Mouse (Mus musculus) intestine, postnatal 0 days (tissue): ENCODE data around the gene Hoxa6. TPM values are rescaled to one million over a fixed set of nuclear protein-coding genes. Genes with fewer than 3 reads are reported as not detected.

Experiments
- ATAC-seq: fragments of 200-750 bp; cut with Nextera tagmentation; 2 replicates; pipeline ENCODE4 v1.8.0; 2017; ENCODE audit warnings: mild to moderate bottlenecking, moderate TSS enrichment, moderate library complexity
- H3K27ac ChIP-seq: fragments of 300-500 bp; sonication (generic); 2 replicates; pipeline ENCODE4 v1.5.1; 2014; ENCODE audit warnings: mild to moderate bottlenecking, low read depth, low read length, moderate library complexity
- H3K27me3 ChIP-seq: fragments of 300-500 bp; sonication (generic); replicated peaks from 2 replicates; pipeline ENCODE4 v1.6.1; 2014; ENCODE audit warnings: low read length, mixed read lengths; ENCODE audit not compliant: control insufficient read depth, insufficient read depth
- H3K36me3 ChIP-seq: fragments of 300-500 bp; sonication (generic); 2 replicates; pipeline ENCODE4 v1.6.1; 2014; ENCODE audit warnings: mild to moderate bottlenecking, moderate library complexity; ENCODE audit not compliant: control insufficient read depth, insufficient read depth
- H3K4me1 ChIP-seq: fragments of 300-500 bp; sonication (generic); replicated peaks from 2 replicates; pipeline ENCODE4 v1.6.1; 2014; ENCODE audit warnings: antibody characterized with exemption, low read length, mixed read lengths; ENCODE audit not compliant: control insufficient read depth, insufficient read depth
- H3K4me2 ChIP-seq: fragments of 300-500 bp; sonication (generic); replicated peaks from 2 replicates; pipeline ENCODE4 v1.6.1; 2014; ENCODE audit warnings: low read depth, mild to moderate bottlenecking, moderate library complexity
- H3K4me3 ChIP-seq: fragments of 300-500 bp; sonication (generic); 2 replicates; pipeline ENCODE4 v1.5.1; 2014; ENCODE audit warnings: low read depth, low read length
- H3K9ac ChIP-seq: fragments of 300-500 bp; sonication (generic); 2 replicates; pipeline ENCODE4 v1.6.1; 2014; ENCODE audit warnings: mild to moderate bottlenecking, low read depth, low read length
- H3K9me3 ChIP-seq: fragments of 300-500 bp; sonication (generic); 2 replicates; pipeline ENCODE4 v1.6.1; 2016; ENCODE audit warnings: mixed run types; ENCODE audit not compliant: control insufficient read depth
- CTCF ChIP-seq: sonication (generic); IDR thresholded peaks from 2 replicates; pipeline ENCODE4 v1.5.1; 2016; ENCODE audit warnings: low read depth, mild to moderate bottlenecking, control low read depth, antibody characterized with exemption, moderate library complexity
- WGBS: fragments of 180-500 bp; shearing (Covaris S2); extraction: QIAGEN DNeasy Blood & Tissue Kit; methylation state at CpG from one replicate; pipeline ENCODE4 v1.1.7; 2014; 5-methylcytosine and 5-hydroxymethylcytosine counted together
- microRNA counts: library from miRNA; unstranded; fragments of <30 nt; microRNA quantifications from one replicate; lab custom pipeline; 2016
- microRNA-seq: library from miRNA; unstranded; fragments of <30 nt; microRNA quantifications from one replicate; pipeline ENCODE4, GENCODE M21; 2016
- polyA plus RNA-seq: library from polyadenylated mRNA; unstranded; fragments of >200 nt; fragmentation: Nextera tagmentation; extraction: Ambion mirVana; gene quantifications from 2 replicates; pipeline ENCODE4 v1.2.1, GENCODE M21; 2015

Hoxa6 gene
- polyA plus RNA-seq, 1 experiment from 2014 or later, result 0.76 TPM

GRCm38 (mm10) chr6:52159979-52160378 lies 48.5 kb downstream of the Hoxa6 start:
- Histone ChIP-seq H3K4me2 (peak overlapping the region; percentile 99), H3K9ac (peak overlapping the region; percentile 34; the same call in 1 of the 2 replicates), H3K27me3 (peaks cover 43% of the 10 kb centered on the region), H3K36me3 (no peaks in the 10 kb centered on the region), H3K27ac (peak overlapping the region; percentile 72; the same call in 1 of the 2 replicates), H3K4me3 (peak overlapping the region; percentile 39), H3K4me1 (no peaks in the 10 kb centered on the region), H3K9me3 (no peaks in the 10 kb centered on the region)
- no peak for TF ChIP-seq CTCF
- WGBS, result 31% methylated on average over 8 of the region's 9 CpGs
- ATAC-seq, result no peak

- 29% methylated on average over 12 of the region's 12 CpGs for WGBS
- Histone ChIP-seq H3K36me3 (no peaks in the 10 kb centered on the region), H3K9ac (peak overlapping the region; percentile 70), H3K27ac (peak overlapping the region; percentile 70), H3K9me3 (no peaks in the 10 kb centered on the region), H3K4me3 (peak overlapping the region; percentile 74), H3K27me3 (peaks cover 48% of the 10 kb centered on the region), H3K4me1 (no peaks in the 10 kb centered on the region), H3K4me2 (peak overlapping the region; percentile 99)
- ATAC-seq, result peak; percentile 15; the same call in 1 of the 2 replicates
- TF ChIP-seq CTCF, result no peak
Observed at GRCm38 (mm10) chr6:52159164-52159761, 49.3 kb downstream of the Hoxa6 start.

GRCm38 (mm10) chr6:52158276-52159051 lies 50.1 kb downstream of the Hoxa6 start, which contains the start of gene Hoxa1:
Gene Hoxa1, minus strand, starts transcription at chr6:52158317.
- Histone ChIP-seq H3K27ac (peak within 1 kb of the TSS; percentile 70), H3K4me1 (no peaks in the 10 kb centered on the region), H3K9ac (peak within 1 kb of the TSS; percentile 70), H3K36me3 (no peaks in the 10 kb centered on the region), H3K4me3 (peak within 1 kb of the TSS; percentile 74), H3K4me2 (peak within 1 kb of the TSS; percentile 99), H3K9me3 (no peaks in the 10 kb centered on the region), H3K27me3 (peaks cover 51% of the 10 kb centered on the region)
- no peak for TF ChIP-seq CTCF
- WGBS, result 1% methylated on average over 55 of the region's 55 CpGs
- peak; percentile 75 for ATAC-seq

GRCm38 (mm10) chr6:52157466-52158275 lies 50.9 kb downstream of the Hoxa6 start:
- H3K9ac ChIP-seq, result no peak overlapping the region
- 4% methylated on average over 32 of the region's 32 CpGs for WGBS

GRCm38 (mm10) chr6:52156551-52157200 lies 51.8 kb downstream of the Hoxa6 start:
- Histone ChIP-seq H3K27ac (no peak overlapping the region), H3K9ac (no peak overlapping the region), H3K27me3 (peaks cover 58% of the 10 kb centered on the region), H3K36me3 (no peaks in the 10 kb centered on the region), H3K4me3 (no peak overlapping the region), H3K9me3 (no peaks in the 10 kb centered on the region), H3K4me2 (no peak overlapping the region), H3K4me1 (no peaks in the 10 kb centered on the region)
- no peak for TF ChIP-seq CTCF
- no peak for ATAC-seq
- 43% methylated on average over 20 of the region's 20 CpGs for WGBS

More at GRCm38 (mm10) chr6:52157466-52158275, 50.9 kb downstream of the Hoxa6 start:
- no peaks in the 10 kb centered on the region for H3K4me1 ChIP-seq
- H3K4me3 ChIP-seq, result peak overlapping the region; percentile 74
- peak; percentile 26; the same call in 1 of the 2 replicates for ATAC-seq
- H3K36me3 ChIP-seq, result no peaks in the 10 kb centered on the region
- H3K27me3 ChIP-seq, result peaks cover 52% of the 10 kb centered on the region
- H3K4me2 ChIP-seq, result peak overlapping the region; percentile 99
- no peak overlapping the region for H3K27ac ChIP-seq
- H3K9me3 ChIP-seq, result no peaks in the 10 kb centered on the region
- no peak for TF ChIP-seq CTCF

MicroRNAs encoded within 50 kb of the gene (microRNA counts, 519-probe panel; counts per million panel counts)
- microRNA mmu-miR-196b (lab: Ali Mortazavi, UCI), result 4,163 counts per million, percentile 60 among the panel's probes with 10 or more counts

Small RNA genes lying within 50 kb of the gene (microRNA-seq; reads per million reads assigned to microRNA genes)
- gene Mir196b, result 84.2 reads per million, percentile 45 among the genes with 10 or more reads in this experiment

Other genes with a start within 250 kb of the Hoxa6 start
- 40.3 and 45.4 TPM in 2 replicates for gene Skap2, start 196.2 kb downstream of the Hoxa6 start, polyA plus RNA-seq
- 0.37 and 0.52 TPM in 2 replicates for gene Hoxa1, start 50.4 kb downstream of the Hoxa6 start, polyA plus RNA-seq
- gene Hoxa2, start 43.9 kb downstream of the Hoxa6 start, polyA plus RNA-seq, result 3.3 TPM in 2 replicates
- gene 5730596B20Rik, start 31.2 kb downstream of the Hoxa6 start, polyA plus RNA-seq, result 0.61 and 0.97 TPM in 2 replicates
- 3.6 and 4.5 TPM in 2 replicates for gene Hoxa4, start 17.0 kb downstream of the Hoxa6 start, polyA plus RNA-seq
- 14.8 and 15.3 TPM in 2 replicates for gene Hoxa5, start 4.1 kb downstream of the Hoxa6 start, polyA plus RNA-seq
- 3.4 and 3.6 TPM in 2 replicates for gene Hoxa3, start 4.6 kb upstream of the Hoxa6 start, polyA plus RNA-seq
- not detected in 2 replicates for gene Gm28308, start 4.6 kb upstream of the Hoxa6 start, polyA plus RNA-seq
- gene Hoxa7, start 13.1 kb upstream of the Hoxa6 start, polyA plus RNA-seq, result 5.6 and 6.2 TPM in 2 replicates
- gene Hoxa9, start 22.4 kb upstream of the Hoxa6 start, polyA plus RNA-seq, result 1.1 and 3.0 TPM in 2 replicates
- gene Hoxa10, start 32.1 kb upstream of the Hoxa6 start, polyA plus RNA-seq, result 0.17 and 7.8 TPM in 2 replicates
- 1.1 TPM in 1 of 2 replicates, not detected in the other for gene Hoxa11, start 37.1 kb upstream of the Hoxa6 start, polyA plus RNA-seq
- not detected in 2 replicates for gene Hoxa13, start 52.2 kb upstream of the Hoxa6 start, polyA plus RNA-seq
- gene Evx1, start 104.8 kb upstream of the Hoxa6 start, polyA plus RNA-seq, result 0.04 TPM in 1 of 2 replicates, not detected in the other